Mouse (Mus musculus) left cerebral cortex, postnatal 14 days (tissue): ENCODE results near the gene Zswim1. TPM values are rescaled to one million over a fixed set of nuclear protein-coding genes. Genes with fewer than 3 reads are reported as not detected.
A peak's percentile ranks its signal among the peaks of the same experiment; 100 is the strongest.
"Not testable (repeated sequence)": the region's sequence is repeated elsewhere in the genome, so short reads cannot be mapped to it uniquely, and the experiment has no call there.

Experiments
- DNase-seq, 2 experiments: peaks; one replicate each; pipeline ENCODE4 v3.0.0; 2021 to 2022; ENCODE audit warnings: low spot score in 2 of 2, mixed read lengths in 1 of 2
- intact Hi-C: fragments of 180-260 bp; cut with DNase I; formaldehyde crosslinking; loops from one replicate; pipeline ENCODE4 v1.15.1; 2025
- total RNA-seq, 2 experiments: library from RNA; stranded (reverse); gene quantifications; 2 replicates each; pipeline ENCODE4 v1.2.3; 2021

The Zswim1 gene
- total RNA-seq, 2 experiments from 2014 or later, result 21.4 to 22.0 TPM

DNA sequence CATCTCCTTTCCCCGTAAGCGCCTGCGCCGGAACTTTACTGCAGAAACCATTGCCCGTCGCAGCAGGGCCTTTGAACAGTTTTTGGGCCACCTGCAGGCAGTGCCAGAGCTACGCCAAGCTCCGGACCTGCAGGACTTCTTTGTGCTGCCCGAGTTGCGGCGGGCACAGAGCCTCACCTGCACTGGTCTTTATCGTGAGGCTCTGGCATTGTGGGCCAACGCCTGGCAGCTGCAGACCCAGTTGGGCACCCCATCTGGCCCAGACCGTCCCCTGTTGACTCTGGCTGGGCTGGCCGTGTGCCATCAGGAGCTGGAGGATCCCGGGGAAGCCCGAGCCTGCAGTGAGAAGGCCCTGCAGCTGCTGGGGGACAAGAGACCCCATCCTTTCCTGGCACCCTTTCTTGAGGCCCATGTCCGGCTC is 30.6 kb upstream of the Zswim1 start:
- DNase-seq, result no peak
- intact Hi-C loops, result no loop called here

DNA sequence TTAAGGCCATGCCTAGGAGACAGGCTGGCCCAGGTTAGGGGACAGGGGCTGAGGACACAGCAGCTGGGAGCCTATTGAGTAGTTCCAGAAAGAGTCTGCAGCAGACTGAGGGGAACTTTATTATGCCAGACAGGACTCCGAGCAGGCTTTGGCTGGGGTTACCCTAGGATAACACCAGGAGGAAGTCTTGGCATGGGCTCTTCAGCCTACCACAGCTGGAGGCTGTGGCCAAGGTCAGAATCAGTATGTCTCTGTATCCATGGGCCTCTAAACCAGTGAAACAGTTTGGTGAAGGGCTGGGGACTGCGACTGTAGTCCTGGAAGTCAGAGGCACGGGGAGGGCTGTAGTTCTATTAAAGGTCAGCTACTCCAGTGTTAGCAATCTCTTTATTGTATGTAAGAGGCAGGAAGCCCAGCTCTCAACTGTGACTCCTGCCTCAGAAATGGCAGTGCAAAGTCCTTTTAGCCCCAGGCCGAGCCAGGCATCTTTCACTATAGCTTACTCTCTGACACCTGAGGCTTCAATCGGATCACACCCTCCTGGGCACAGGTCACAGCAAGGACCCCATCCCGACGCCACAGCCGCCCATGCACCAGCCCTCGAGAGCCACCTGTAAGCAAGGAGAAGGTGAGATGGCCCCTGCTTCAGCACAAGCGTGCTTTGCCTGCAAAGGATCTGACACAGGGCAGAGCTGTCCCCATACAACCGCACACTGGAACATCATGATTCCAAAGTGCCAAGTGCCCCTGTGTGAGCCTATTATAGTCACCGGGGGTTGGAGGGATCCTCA is 29.9 kb upstream of the Zswim1 start:
- intact Hi-C loops, result no loop called here

DNA sequence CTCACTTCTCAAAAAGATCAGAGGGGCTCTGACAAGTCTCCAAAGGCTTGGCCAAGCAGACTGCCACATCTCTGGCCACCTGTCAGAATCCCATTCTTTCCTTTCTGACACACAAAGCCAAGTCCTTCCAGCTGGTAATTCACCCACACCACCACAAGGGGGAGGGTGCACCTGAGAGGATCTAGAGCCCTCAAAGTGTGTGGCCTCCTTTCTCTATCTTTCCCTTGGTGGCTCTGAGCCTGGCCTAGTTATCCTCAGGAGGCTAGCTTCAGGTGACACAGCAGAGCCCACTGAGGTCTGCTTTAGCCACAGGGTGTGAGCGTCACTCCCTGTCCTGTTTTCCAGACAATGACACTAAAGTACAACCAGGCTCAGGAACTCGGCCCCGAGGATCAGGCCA is 29.2 kb upstream of the Zswim1 start:
- intact Hi-C loops, result no loop called here
- peak; percentile 61 for DNase-seq

More for the DNA sequence above, 29.9 kb upstream of the Zswim1 start:
- no peak for DNase-seq

DNA sequence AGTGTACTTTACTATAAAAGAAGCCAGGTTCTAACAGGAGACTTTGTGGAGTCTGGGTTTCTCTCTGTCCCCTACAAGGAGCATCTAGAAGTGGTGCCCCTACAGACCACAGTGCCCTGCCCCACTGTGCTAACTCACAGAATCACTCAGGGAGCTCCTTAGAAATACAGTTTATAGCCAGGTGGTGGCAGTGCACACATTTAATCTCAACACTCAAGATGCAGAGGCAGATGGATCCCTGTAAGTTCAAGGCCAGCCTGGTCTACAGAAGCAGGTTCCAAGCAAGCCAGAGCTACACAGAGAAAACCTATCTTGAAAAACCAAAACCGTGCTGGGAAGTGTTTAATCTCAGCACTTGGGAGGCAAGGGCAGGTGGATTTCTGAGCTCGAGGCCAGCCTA is 28.7 kb upstream of the Zswim1 start:
- peak; percentile 16 to 46 for DNase-seq
- intact Hi-C loops, result no loop called here

DNA sequence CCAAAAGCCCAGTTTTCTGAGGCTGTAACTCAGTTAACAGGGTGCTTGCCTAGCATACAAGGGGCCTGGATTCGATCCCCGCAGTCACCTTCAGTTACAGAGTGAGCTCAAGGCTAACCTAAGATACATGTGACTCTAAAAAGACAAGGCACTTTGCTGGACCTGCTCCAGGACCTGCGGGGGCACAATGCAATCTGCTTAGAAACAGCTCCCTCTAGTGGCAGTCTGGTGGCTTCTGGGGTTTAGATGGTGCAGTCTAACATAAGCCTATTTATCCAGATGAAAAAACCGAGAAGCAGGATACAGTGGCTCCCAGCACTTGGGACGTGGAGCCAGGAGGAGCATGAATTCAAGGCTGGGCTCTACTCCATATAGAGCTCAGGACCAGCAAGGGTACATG is 28.2 kb upstream of the Zswim1 start:
- intact Hi-C loops, result no loop called here
- DNase-seq, result peak; percentile 87 to 94

DNA sequence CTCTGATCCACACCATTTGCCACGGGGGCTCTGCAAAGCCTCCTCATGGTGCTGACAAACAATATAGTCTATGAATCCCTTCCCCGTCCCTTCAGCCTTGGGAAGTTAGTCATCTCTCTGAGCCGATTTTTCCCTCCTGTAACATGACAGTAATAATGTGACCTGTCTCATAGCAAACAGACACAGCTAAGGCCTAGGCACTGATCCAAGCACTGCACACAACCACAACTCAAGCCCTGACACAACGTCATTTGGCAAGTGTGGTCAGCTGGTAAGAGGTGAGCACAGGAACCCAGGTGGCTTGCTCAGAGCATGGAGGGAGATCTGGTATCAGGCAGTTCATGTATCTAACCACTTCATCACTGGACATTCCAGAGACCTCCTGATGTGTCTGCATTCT is 26.6 kb upstream of the Zswim1 start:
- no peak for DNase-seq
- intact Hi-C loops, result no loop called here

DNA sequence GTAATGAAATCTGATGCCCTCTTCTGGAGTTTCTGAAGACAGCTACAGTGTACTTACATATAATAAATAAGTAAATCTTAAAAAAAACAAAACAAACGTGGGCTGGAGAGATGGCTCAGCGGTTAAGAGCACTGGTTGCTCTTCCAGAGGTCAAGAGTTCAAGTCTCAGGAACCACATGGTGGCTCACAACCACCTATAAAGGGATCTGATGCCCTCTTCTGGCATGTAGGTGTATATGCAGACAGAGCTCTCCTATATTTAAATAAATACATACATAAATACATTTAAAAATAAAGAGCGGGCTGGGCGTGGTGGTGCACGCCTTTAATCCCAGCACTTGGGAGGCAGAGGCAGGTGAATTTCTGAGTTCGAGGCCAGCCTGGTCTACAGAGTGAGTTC is 23.9 kb upstream of the Zswim1 start:
- DNase-seq, result not testable (repeated sequence)

DNA sequence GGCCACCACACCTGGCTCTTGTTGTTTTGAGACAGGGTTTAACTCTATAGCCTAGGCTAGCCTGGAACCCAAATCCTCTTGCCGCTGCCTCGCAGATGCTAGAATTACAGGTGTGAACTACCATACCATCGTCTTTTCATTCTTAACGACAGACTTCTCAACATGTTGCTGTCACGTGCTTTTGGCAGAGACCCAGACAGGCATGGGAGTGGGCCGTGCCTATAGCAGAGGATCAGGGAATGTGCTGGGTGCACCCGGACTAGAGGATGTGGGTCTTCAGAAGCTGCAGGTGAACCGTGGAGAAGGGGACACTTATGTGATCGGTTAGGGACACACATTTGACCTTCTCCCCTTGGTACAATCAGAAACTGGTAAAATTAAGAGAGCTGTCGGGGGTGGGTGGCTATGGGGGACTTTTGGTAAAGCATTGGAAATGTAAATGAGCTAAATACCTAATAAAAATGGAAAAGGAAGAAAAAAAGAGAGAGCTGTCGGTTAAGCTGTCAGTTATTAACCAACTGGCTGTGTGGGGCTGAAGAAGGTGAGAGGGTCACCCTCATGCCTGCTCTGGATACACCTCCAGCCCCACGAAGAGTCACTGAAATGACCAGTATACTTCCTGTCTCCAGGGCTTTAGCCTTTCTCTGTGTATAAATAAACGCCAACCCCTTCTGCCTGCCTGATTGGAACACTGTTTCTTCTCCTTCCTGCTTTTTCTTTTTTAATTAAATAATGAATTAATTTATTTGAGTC is 22.1 kb upstream of the Zswim1 start:
- DNase-seq, result no peak
- intact Hi-C loops, result no loop called here

More for the DNA sequence above, 23.9 kb upstream of the Zswim1 start:
- intact Hi-C loops, result not testable (repeated sequence)

DNA sequence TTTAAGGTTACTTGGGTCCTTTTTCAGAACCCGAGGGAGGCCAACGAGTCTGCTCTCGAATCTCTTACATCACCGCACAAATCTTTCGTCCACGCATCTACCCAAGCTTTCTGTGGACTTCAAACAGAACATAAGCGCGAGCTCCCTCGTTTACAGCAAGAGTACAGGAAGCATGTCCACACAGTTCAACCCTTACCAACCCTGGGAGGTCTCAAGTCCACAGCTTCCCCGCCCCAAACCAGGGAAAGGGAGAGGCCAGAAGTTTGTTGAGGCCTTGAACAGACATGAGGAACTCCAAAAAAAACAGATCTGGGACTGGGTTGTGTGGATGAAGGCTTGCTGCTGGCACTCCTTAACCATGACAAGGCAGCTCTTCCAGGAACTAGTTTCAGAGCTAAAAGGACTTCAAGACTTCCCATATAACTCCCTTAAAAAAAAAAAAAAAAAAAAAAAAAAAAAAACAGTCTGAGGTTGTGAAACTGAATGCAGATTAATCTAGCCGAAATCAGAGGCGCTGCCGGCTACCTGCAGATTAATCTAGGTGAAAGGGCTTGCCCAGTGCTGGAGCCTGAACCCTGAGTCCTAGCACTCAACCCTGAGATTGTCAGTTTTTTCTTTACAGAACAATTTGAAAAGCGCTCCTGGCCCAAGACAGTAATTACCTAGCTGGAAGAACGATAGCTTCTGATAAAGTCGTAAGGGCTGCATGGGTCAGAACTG is 19.1 kb upstream of the Zswim1 start:
- no peak for DNase-seq
- intact Hi-C loops, result no loop called here

DNA sequence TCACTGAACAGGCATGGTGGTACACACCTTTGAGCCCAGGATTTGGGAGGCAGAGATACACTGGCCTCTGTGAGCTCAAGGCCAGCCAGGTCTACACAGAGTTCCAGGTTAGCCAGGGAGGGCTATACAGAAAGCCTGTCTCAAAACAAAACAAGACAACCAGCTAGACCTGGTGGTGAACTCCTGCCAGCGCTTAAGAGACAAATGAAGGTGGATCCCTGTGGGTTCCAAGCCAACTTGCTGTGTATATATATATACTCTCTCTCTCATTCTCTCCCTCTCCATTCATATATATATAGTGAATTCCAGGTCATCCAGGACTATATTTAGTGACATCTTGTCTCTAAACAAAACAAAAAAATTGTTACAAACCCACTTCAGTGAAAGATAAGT is 18.6 kb upstream of the Zswim1 start:
- DNase-seq, result no peak
- intact Hi-C loops, result no loop called here

DNA sequence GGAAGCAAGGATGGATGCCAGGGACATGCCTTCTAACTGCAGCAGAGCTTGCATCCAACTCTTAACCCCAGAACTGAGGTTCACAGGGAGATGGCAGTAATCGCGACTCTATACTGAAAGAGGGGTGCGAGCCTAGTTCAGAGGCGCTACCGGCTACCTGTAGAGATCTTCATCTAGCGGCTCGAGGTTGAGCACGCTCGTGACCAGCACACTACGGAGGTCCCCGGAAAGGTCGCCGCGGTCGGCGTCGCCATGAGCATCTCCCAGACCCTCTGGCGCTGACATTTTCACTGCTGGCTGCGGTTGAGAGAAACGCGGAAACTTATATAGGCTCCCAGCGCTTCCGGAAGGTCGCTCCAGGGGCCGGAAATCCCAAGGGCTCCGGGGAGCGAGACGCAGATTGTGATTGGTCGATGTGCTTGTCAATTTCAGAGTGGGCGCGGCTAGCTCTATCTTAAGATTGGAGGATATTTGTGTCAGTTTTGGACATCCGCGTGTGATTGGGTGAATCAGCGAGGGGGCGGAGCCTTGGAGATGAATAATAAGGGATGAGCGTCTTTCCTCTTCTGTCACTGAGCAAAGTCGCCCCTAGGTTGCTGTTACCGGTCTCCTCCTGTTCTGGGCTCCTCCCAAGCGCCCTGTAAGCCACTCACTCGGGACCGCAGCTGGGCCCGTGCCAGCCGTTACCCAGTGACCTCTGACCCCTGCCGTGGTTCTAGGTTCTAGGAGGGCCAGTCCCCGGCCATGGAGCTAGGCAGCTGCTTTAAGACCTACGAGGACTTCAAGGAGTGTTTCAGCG is 17.8 kb upstream of the Zswim1 start, which contains the start of the genes Acot8 and Zswim3:
Gene Acot8 (minus strand): TSS at position 350 of the 799 bp plus-strand sequence.
Gene Zswim3 (plus strand): TSS at position 566 of the 799 bp plus-strand sequence.
- intact Hi-C loops, result no loop called here
- peak; percentile 99 to 100 for DNase-seq

DNA sequence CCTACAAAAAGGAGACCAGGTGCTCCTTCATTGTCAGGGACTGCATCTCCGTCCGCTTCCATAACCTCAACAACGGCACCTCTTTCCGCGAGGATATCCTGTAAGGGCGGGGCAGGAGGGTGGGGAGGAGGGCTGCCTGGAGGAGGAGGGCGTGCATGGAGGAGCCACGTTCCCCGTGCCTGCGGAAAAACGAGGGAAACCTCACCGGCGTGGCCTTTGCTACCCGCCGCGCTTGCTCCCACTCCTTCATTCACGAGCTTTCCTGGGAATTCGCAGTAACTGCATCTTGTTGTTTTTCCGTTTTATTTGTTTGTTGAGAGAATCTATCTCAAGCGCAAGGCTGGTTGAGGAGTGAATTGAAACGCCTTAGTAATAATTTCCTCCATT is 17.2 kb upstream of the Zswim1 start:
- intact Hi-C loops, result no loop called here
- DNase-seq, result peak in 1 of 2 experiments; percentile 28

DNA sequence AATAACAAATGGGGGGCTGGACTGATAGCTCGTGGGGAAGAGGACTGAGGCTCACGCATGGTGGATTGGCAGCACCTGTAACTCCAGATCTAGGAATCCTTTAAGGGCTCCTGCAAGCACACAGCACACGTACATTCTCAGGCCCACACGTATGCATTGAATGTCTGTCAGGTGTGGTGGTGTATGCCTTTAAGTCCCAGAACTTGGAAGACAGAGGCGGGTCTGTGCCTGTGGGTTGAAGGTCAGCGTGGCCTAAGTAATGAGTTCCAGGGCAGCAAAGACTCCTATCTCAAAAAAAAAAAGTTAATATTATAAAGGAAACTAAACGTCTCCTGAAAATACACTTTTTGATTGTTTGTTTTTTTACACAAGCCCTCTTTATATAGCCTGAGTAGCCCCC is 15.9 kb upstream of the Zswim1 start:
- no peak for DNase-seq
- intact Hi-C loops, result no loop called here

DNA sequence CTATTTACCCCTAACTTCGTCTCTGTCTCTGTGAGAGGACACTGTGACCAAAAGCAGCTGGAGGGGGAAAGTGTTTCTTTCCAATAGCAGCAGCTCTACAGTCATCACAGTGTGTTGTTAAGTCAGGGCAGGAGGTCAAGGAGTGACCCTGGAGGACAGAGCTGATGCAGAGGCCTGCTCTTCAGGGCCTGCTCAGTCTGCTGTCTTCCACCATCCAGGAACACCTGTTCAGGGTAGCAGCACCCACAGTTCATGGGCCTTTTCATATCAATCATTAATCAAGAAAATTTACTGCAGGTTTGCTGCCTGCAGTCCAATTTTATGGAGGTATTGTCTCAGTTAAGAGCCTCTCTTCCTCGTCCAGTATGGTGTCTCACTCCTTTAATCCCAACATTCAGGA is 8.9 kb upstream of the Zswim1 start:
- intact Hi-C loops, result no loop called here
- no peak for DNase-seq

DNA sequence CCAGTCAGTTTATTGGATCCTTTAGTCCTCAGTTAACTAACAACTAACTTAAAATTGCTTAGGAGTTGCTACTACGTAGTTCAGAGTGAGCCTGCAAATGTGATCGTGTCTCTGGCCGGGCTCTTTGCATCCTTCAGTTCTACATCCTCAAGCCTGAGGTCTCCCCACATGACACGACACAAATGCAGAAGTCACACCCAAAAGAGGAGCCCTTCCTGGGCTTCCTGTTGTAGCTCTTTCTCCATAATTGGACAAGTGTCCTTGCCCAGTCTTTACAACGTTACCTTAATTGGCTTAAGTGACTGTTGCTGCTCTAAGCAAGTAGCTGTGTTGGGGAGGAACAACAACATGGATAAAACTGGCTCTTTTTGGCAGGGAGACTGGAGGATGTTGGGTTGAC is 7.1 kb upstream of the Zswim1 start:
- intact Hi-C loops, result no loop called here
- no peak for DNase-seq

DNA sequence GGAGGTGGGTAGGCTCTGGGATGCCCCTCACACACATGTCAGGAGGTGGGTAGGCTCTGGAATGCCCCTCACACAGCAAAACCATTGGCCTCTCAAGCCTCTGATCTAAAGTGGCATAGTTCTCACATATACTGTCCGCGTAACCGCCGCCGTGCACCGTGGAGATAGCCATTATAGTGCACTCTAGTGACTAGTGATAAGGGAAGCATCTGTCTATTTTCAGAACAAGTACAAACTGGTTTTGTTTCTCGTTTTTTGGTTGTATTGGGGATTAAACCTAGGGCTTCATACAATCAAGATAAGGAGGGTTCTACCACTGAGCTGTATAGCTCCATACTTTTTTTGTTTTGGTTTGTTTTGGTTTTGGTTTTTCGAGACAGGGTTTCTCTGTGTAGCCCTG is 6.7 kb upstream of the Zswim1 start:
- intact Hi-C loops, result no loop called here
- no peak for DNase-seq

DNA sequence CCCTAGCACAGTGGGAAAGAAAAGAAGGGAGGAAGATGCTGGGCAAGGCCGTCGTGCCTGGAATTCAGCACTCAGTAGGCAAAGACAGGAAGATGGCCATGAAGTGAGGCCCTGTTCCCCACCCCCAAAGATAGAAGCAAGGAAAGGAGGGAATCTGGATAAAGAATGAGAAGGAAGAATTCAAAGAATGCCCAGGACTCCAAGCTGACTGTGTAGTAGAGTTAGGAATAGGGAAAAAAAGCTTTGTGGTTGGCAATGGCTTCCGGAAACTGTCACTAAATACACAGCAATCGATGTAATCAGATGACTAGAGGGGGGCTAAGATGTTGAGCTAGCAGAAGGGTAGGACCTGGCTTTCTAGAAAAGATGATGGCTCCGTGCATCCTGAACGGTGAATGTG is 5.3 kb upstream of the Zswim1 start:
- intact Hi-C loops, result no loop called here
- DNase-seq, result no peak

DNA sequence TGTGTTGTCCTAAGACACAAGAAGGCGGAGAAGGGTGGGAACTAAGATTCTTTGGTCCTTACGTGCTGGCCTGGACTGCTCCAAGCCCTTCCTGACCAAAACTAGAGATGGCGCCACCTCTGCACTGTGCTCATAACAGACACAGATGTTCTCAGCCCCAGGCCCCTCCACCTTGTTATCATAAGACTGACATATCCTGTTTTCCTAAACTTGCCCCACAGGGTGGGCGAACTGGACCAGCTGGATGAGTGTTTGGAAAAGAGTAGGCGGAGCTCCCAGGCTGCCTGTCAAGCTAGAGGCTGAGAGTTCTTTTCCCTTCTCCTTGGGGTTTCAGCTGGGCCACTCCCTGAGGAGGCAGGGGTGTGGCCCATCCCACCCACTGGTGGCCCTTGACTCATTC is 4.8 kb upstream of the Zswim1 start:
- DNase-seq, result no peak
- intact Hi-C loops, result no loop called here

DNA sequence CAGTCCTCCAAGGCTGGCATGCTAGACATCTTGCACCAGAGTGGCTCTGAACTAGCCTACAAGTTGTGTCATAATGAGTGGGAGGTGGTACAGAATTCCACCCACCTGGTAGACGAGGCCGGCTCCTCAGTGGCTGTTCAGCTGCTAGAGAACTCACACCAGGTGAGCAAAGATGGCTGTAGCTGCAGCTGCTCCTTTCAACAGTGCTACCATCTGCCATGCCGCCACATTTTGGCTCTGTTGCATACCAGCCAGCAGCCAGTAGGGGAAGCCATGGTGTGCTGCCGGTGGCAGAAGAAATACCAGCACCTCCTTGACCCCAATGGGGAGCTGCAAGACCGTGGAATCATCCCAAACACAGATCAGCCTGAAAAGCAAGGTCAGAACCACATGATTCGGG is 1.4 kb upstream of the Zswim1 start:
- intact Hi-C loops, result no loop called here
- no peak for DNase-seq
